Mouse (Mus musculus) G1E (cell line): ENCODE measurements around the gene Gpd1.

Experiments
- CTCF ChIP-seq: IDR thresholded peaks from 2 replicates; pipeline ENCODE4 v1.5.1; 2012; ENCODE audit warnings: low read depth, low read length, inconsistent platforms, mixed read lengths
- GATA1 ChIP-seq: IDR thresholded peaks from 2 replicates; pipeline ENCODE4 v1.6.1; 2012; ENCODE audit warnings: borderline replicate concordance, low read length, inconsistent platforms, mixed read lengths
- GATA2 ChIP-seq: IDR thresholded peaks from 2 replicates; pipeline ENCODE4 v1.6.1; 2012; ENCODE audit warnings: low read depth, low read length, inconsistent platforms, borderline replicate concordance

- TF ChIP-seq CTCF (no peak), GATA2 (no peak), GATA1 (no peak)
Observed at GRCm38 (mm10) chr15:99699715-99700114, 17.6 kb upstream of the Gpd1 start.
